Mouse (Mus musculus): Measurements from ENCODE around the gene Fastkd1.

GRCm38 (mm10) chr2:69714126-69714525 lies 810 bp upstream of the Fastkd1 start:
- TF ChIP-seq POLR2A (IDR thresholded peaks at IDR 0.05; ENCODE audit: low read depth, low read length) (no peak), USF2 (conservative IDR thresholded peaks at IDR 0.05; ENCODE audit: low read depth, low read length) (no peak), CHD2 (IDR thresholded peaks at IDR 0.05; ENCODE audit: low read length) (no peak), CTCF (conservative IDR thresholded peaks at IDR 0.05 in 1 of 2, IDR thresholded peaks at IDR 0.05 in 1 of 2; ENCODE audit: low read depth in 2 of 2, low read length in 2 of 2) (no peak)
